Mouse (Mus musculus) spleen, postnatal 36 days (tissue): Measurements from ENCODE around the gene Zfp639.

Source experiments
- DNase-seq, 2 experiments: peaks; one replicate each; pipeline ENCODE4 v3.0.0; 2022; ENCODE audit warnings: low spot score in 2 of 2, mixed read lengths in 1 of 2

Zfp639 gene

GRCm38 (mm10) chr3:32509496-32510374 is at the start of gene Zfp639:
Gene Zfp639, plus strand, starts transcription at chr3:32510259.
- DNase-seq, result no peak

GRCm38 (mm10) chr3:32467321-32467720 is 42.7 kb upstream of the Zfp639 start:
- DNase-seq, result no peak

GRCm38 (mm10) chr3:32468411-32468810 is 41.6 kb upstream of the Zfp639 start:
- no peak for DNase-seq

GRCm38 (mm10) chr3:32470449-32470848 is 39.6 kb upstream of the Zfp639 start:
- DNase-seq, result no peak

GRCm38 (mm10) chr3:32471098-32471497 is 39.0 kb upstream of the Zfp639 start:
- no peak for DNase-seq

GRCm38 (mm10) chr3:32472191-32472900 is 37.7 kb upstream of the Zfp639 start:
- no peak for DNase-seq

- no peak for DNase-seq
Measured at GRCm38 (mm10) chr3:32473184-32473583, 36.9 kb upstream of the Zfp639 start.

- DNase-seq, result no peak
Measured at GRCm38 (mm10) chr3:32479961-32480360, 30.1 kb upstream of the Zfp639 start.

- DNase-seq, result no peak
Measured at GRCm38 (mm10) chr3:32483035-32483434, 27.0 kb upstream of the Zfp639 start.

- DNase-seq, result no peak
Measured at GRCm38 (mm10) chr3:32486543-32486942, 23.5 kb upstream of the Zfp639 start.

- no peak for DNase-seq
Measured at GRCm38 (mm10) chr3:32488172-32488571, 21.9 kb upstream of the Zfp639 start.

- DNase-seq, result peak; percentile 83 to 84
Measured at GRCm38 (mm10) chr3:32490076-32490927, 19.8 kb upstream of the Zfp639 start.

GRCm38 (mm10) chr3:32490928-32491315 is 19.1 kb upstream of the Zfp639 start:
- DNase-seq, result peak; percentile 73 to 80

- peak; percentile 33 to 35 for DNase-seq
Measured at GRCm38 (mm10) chr3:32492097-32493090, 17.7 kb upstream of the Zfp639 start, which contains the start of gene Kcnmb3. Gene Kcnmb3, minus strand, starts transcription at chr3:32492231.

- peak; percentile 62 to 63 for DNase-seq
Measured at GRCm38 (mm10) chr3:32494387-32495087, 15.5 kb upstream of the Zfp639 start.

- DNase-seq, result no peak
Measured at GRCm38 (mm10) chr3:32495088-32495770, 14.8 kb upstream of the Zfp639 start.

GRCm38 (mm10) chr3:32495856-32496710 is 14.0 kb upstream of the Zfp639 start:
- no peak for DNase-seq

GRCm38 (mm10) chr3:32496711-32497070 is 13.4 kb upstream of the Zfp639 start:
- no peak for DNase-seq
